Mouse (Mus musculus) megakaryocyte-erythroid progenitor cell, adult 5-6 weeks (primary cell): ENCODE results near the gene Gpr132. TPM values are rescaled to one million over a fixed set of nuclear protein-coding genes. Genes with fewer than 3 reads are reported as not detected.
"Not testable (repeated sequence)": the region's sequence is repeated elsewhere in the genome, so short reads cannot be mapped to it uniquely, and the experiment has no call there.

ENCODE experiments used
- ATAC-seq: replicated peaks from 2 replicates; pipeline ENCODE4 v1.8.0; 2016; ENCODE audit warnings: mild to moderate bottlenecking, inconsistent platforms; ENCODE audit not compliant: severe bottlenecking, poor library complexity, low FRiP score, low TSS enrichment
- total RNA-seq, 2 experiments: library from RNA; stranded (forward) in 1 of 2; stranded (reverse) in 1 of 2; fragments of 200-1000, 215-1000 nt in 1 of 2; fragments of >200 nt in 1 of 2; fragmentation: Nextera tagmentation in 1 of 2; gene quantifications; 2 replicates each; pipeline ENCODE4 v1.2.3; 2014 to 2017

Gene Gpr132
- total RNA-seq, 2 experiments from 2014 or later, result 3.1 to 4.5 TPM

DNA sequence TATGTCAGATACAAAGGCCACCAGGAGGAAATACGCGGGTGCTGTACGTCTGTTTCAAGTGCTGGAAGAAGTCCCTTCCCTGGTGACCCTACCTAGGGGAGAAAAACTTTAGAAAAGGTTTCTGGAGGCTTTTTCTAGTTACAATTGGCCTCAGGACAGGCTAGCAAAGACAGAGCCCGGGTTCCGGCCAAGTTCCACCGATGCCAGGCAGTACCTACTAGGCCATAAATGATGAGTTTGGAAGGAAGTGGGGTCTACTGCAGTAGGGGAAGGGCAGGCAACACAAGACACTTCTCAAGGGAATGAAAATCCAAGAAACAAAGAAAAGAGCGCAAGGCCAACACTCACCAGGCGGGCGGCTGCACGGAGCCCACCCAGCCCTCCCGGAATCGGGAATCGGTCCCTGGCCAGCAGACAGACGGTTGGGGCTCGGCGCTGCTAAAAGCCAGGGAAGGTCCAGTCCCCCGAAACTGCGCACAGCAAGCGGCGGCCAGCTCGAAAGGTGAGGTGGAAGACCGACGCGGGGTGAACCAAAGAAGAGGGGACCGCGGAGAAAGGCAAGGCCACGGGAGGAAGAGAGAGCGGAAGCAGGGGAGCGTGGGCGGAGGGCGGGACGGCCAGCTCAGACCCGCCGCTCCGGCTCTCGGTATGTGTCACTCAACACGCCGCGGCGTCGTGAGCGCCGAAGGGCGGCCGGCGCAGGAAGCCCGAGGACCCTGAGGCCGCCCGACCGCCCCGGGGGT lies 39.4 kb downstream of the Gpr132 start:
- peak; percentile 37 for ATAC-seq

DNA sequence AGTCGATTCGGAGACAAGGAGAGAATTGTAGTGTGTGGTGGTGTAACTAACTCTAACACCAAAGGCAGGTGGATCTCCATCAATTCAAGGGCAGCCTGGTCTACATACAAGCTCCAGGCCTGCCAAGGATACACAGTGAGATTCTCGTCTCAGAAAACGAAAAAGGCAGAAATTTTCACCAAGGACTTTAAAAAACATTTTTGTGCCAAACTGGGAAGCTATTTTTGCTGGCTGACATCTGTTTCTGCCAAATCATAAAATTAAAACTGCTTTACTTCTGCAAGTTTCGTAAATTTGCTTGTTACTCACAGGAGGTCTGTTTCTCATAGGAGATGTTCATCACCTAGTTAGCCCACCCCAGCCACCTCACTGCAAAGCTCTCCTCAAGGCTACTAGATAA lies 42.1 kb downstream of the Gpr132 start:
- no peak for ATAC-seq

GRCm38 (mm10) chr12:112823221-112823620 lies 44.8 kb downstream of the Gpr132 start:
- no peak for ATAC-seq

- no peak for ATAC-seq
These were observed 45.4 kb downstream of the Gpr132 start for GRCm38 (mm10) chr12:112822676-112823075.

DNA sequence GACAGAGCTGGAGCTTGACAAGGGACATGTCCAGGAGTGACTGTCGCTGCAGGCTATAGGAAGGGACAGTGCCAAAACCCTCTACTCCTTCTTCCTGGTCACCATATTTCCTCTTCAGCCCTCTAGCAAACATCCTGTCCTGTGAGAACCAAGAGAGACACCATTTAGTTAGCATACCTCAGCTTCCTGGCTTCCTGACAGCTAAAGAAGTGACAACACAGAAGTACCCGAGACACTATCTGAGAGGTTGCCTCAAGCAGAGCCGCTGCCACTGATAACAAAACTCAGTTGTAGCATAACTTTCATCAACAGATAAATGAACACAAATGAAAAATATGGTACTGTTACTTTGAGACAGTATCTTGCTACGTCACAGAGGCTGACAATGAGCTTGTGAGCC lies 46.1 kb downstream of the Gpr132 start:
- ATAC-seq, result peak; percentile 51

GRCm38 (mm10) chr12:112821216-112821615 lies 46.8 kb downstream of the Gpr132 start:
- ATAC-seq, result no peak

- ATAC-seq, result no peak
These were observed 47.5 kb downstream of the Gpr132 start for GRCm38 (mm10) chr12:112820401-112820999.

DNA sequence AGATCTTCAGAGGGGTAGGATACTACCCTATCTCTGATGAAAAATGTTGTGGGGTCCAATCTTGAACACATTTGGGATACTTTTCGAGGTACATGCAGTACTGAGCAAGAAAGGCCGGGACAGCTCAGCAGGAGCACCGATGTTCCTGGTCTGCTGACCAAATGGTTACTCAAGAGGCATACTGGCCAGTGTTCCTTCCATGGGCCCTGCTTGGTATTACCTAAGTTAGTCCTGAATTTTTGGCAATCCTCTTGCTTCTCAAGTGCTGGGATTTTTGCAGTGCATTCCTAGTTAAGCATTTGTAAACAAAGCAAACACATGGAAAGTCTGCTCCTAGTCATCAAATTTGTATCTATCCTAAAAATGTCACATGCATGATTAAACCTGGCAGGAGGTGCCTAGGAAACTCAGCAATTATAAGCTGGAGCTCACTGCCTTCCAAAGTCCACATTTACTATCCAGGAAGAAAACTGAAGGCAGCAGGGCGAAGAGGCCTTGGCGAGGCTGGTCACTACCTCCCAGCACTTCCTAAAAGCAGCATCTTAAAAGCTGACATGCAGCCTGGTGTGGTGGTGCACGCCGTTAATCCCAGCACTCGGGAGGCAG lies 48.9 kb downstream of the Gpr132 start:
- no peak for ATAC-seq

- not testable (repeated sequence) for ATAC-seq
These were observed 51.2 kb downstream of the Gpr132 start for GRCm38 (mm10) chr12:112816866-112817265.

DNA sequence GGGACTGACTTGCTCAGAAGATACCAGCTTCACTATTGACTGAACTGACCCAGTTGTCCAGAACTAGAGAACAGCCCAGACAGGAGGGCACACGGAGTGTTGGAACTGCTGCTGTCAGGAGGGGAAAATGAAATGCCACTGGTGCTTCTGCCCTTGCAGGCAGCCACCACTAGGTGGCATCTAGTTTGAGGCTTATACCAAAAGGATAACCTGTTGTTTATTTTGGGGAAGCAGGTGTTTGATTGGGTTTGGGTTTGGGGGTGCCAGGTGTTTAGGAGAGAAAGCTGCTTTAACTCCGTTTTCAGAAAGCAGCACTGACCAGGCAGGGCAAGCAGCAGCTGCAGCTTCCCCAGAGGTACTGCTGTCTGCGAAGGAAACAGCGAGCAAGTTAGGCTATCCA lies 51.7 kb downstream of the Gpr132 start:
- ATAC-seq, result peak; percentile 65; the same call in 1 of the 2 replicates

DNA sequence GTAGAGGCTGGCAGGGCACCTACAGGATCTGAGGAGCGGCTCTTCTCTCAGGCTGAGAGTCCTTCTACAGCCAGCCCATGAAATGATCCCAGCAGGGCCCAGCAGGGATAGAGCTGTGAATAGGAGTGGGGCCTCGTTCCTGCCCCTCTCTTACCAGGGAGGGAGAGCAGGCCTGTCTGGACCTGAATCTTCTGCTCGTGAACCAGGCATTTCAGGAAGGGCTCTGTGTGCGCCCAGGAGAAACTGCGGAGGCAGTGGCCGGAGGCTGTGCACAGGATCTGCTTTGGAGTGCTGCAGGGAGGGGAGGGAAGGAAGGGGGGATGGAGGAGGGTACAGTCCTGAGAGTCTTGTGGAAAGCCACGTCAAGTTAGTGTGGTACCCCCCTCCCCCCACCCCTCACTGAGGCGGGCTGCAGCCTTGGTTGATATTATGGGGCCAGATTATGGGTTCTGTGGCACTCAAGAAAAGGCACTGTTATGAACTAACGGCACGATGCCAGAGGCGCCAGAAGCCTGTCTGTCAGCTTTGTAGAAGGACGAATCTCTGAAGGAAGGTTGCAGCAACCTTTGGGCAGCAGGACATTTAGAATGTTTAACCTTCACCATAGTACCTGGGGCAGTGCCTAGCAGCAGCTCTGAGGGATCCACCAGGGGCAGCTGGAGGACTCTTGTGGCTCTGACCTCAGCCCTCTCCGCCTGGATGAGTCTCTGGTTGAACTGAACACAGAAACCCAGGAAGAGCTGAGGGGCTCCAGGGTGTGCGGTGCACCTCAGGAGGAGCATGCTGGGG lies 53.2 kb downstream of the Gpr132 start:
- ATAC-seq, result no peak

GRCm38 (mm10) chr12:112813370-112813769 lies 54.7 kb downstream of the Gpr132 start:
- no peak for ATAC-seq

DNA sequence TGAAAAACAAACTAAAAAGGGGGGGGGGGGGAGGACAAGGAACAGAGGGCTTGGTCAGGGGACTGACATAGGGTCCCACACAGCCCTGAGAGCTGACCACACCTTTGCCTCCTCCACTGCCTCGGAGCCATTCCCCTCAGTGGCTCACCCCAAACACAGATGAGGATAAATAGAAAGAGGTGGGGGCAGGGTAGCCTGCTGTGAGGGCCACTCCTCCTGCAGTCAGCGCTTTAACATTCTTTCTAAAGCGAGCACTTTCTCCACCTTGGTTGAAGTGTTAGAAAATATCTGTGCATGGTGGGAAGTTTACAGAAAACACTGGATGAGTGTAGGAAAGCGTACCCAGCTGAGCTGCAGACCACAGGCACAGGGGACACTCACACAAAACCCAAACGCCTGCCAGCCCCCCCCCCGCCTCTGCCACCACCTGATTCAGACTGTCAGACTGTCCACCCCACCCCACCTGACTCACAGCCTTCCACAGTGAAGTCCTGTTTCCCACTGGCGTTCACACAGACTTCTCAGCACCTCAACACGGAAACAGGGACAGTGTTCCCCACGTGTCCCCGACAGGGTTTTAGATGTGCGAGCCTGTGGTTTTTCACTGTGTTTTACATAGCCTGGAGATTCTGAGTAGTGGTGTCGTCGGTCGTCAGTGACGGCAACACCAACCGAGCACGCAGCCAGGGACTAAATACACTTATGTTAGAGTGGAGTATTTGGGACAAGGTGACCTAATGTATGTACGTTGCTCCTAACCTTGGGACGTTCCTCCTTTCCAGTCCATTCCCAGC lies 57.7 kb downstream of the Gpr132 start:
- no peak for ATAC-seq

DNA sequence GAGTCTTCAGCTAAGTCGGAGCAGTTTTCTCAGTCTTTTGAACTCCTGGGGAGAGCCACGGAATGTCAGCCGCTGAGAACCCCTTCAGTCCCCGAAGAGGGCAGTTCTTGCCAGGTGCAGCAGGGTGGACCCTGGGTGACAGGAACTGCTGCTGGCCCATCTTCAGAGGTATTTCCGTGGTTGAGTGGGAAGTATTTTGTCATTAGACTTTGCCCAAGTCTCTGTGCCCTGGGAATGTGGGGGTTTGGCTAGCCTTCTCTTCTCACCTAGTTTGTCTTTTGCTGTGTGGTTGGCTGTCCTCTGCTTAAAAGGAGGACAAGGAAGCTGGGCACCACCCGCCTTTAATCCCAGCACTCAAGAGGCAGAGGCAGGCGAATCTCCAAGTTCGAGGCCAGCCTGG lies 58.4 kb downstream of the Gpr132 start:
- no peak for ATAC-seq

DNA sequence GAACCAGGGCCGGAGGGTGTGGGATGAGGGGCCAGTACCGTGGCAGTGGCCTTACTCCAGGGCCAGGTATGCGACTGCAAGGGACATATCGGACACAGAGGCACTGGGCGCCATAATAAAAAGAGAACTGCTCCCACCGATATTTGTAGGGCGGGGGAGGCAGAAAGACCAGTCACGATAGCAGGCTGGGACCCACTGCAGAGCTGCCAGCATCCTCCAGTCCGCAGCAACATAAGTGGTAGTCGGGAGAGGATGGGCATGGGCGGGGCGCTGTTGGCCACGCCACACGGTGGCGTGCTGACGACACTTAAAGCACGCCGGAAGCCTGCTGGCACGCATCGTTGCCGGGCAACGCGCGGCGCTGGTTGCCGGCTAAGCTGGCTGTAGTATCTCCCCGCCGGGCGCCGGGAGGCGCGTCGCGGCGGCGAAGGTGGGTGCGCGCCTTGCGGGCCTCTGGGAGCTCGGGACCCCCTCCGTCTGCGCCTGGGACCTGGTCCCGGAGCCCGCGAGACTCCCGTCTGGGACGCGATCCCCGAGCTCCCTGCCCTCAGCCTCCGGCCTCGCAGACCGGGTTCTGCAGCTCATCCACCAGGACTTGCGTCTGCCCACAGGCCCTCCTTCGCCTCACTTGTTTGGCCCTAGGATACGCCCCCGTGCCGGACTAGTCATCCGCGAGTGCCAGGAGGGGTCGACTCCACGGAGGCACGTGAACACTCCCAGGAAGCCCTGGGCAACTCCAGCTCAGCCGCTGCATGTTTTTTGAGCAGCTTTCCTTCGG lies 59.3 kb downstream of the Gpr132 start, which contains the start of gene Clba1:
Gene Clba1 (plus strand): TSS at position 351 of the 778 bp plus-strand sequence.
- ATAC-seq, result peak; percentile 89

DNA sequence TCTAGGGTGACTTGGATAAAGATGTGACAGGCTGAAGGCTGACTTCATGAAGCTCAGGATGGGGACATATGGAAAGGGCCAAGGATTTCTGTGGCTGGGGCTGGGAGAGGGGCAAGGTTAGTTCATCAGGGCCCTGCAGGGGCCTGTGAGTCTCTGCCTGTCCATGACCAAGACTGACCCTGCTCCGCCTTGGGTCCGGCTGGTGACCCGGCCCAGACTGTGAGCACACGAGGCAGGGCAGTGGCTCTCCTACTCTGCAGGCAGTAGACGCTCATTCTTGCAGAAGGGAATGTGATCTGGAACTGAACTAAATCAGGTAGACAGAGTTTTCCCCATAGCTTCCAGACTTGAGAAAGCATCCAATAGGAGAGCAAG lies 59.8 kb downstream of the Gpr132 start:
- no peak for ATAC-seq

- no peak for ATAC-seq
These were observed 60.2 kb downstream of the Gpr132 start for GRCm38 (mm10) chr12:112807796-112808195.

GRCm38 (mm10) chr12:112806044-112806443 lies 62.0 kb downstream of the Gpr132 start:
- ATAC-seq, result 0 out of 2 replicates have a peak, but pooled peaks have one; percentile 4
